Mouse (Mus musculus) spleen, adult 12 weeks (tissue): ENCODE data around the gene Uimc1.

ENCODE experiments used
- DNase-seq: peaks from one replicate; pipeline ENCODE4 v3.0.0; 2022; ENCODE audit warnings: low spot score

Uimc1 gene

DNA sequence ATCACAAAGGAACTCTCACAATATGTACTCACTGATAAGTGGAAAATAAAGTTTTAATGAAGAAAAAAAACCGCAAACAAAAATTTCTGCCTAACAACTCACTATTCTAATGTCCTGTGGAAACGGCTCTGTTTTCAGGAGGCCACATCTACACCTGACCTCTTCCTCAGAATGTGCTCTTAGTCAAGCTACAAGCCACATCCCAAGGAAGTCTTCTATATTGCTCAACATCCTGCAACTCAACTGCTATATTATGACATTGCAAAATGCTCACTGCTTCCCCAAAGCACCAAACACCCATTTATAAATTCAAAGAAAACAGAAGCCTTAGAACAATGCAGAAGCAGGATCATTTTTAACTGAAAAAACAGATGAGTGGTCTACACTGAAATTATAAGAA lies 60.1 kb downstream of the Uimc1 start:
- DNase-seq: no peak

- DNase-seq: no peak
Observed at GRCm38 (mm10) chr13:55024215-55024614, 75.9 kb downstream of the Uimc1 start.

DNA sequence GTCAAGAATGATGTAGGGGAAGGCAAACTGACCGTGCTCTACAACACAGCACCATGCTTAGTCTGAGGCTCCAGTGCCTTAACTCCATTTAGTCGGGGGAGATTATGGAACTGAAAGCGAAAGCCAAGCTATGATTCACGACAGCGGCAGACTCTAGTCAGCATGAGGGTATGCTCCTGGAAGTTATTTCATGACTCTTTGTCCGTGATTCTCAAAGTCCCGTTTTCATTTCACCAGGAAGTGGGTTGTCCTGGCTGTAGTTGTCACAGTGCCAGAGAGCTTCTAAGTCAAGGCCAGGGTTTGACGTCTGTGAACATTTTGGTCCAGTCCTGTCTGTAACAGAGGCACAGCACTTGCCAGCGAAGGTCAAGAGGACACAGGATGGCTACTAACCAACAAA lies 77.4 kb downstream of the Uimc1 start:
- DNase-seq: no peak

GRCm38 (mm10) chr13:55022256-55022655 lies 77.8 kb downstream of the Uimc1 start:
- DNase-seq: no peak

DNA sequence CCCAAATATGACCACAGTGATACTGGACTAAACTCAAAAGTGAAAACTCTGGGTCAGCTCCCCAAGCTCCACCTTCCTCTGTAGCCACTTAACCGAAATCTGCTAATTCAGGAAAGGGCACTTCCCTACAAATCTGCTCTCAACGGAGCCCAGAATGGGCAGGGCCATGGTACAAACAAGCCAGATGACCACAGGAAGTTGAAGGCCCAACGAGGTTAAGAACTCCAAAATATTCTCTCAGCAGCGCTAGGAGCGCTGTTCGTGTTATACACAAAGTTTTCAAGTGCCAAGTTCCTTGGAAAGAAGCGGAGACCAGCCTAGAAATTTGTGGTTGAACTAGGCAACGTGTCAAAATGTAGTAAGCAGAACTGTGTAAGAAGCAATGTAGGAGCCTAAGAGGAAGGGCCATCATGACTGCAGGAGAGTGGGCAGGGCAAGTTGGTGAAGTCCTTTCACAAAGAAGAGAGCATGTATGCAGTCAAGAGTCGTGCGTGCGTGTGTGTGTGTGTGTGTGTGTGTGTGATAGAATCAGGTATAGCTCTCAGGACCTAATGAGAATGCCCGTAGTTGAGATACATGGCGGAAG lies 78.8 kb downstream of the Uimc1 start, which contains the start of gene Hk3:
Gene Hk3, minus strand, starts transcription at position 192 of the 586 bp plus-strand sequence.
- DNase-seq: no peak

GRCm38 (mm10) chr13:55020051-55020450 lies 80.0 kb downstream of the Uimc1 start:
- DNase-seq: no peak

DNA sequence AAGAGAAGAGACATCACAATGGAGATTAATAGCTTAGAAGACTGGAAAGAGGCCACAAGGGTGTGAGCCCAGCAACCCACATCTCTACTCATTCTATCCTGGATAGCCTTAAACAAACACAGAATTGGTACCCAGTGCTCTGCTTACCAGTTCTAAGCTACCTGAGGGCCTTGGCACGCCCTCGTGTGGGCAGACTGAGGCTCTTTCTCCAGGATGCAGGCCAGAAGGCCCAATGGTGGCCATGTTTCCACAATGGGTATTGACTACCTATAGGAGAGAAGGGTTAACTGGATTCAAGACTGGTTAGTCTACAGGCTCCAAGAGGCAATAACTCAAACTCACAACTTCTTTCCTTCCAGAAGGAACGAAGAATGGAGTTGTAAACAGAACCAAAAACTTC lies 80.9 kb downstream of the Uimc1 start:
- no peak for DNase-seq

DNA sequence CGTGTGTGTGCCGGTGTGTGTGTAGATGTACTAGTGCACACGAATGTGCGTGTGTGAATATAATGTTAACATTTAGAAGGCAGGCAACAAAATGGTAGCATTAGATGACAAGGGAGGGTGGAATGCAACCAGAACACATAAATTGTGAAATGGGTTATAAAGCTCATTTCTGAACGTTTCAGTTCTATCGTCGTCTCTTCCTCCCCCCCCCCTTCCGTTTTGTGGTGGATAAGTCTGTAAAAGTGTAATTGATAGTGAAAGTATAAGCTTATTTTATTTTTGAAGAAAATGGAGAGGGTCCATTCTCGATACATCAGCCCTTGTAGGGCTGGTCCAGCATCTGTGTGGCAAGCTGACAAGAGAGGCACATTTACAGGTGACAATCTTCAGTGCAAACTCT lies 81.4 kb downstream of the Uimc1 start:
- DNase-seq: no peak

- DNase-seq: no peak
Observed at GRCm38 (mm10) chr13:55017898-55018599, 82.1 kb downstream of the Uimc1 start.

DNA sequence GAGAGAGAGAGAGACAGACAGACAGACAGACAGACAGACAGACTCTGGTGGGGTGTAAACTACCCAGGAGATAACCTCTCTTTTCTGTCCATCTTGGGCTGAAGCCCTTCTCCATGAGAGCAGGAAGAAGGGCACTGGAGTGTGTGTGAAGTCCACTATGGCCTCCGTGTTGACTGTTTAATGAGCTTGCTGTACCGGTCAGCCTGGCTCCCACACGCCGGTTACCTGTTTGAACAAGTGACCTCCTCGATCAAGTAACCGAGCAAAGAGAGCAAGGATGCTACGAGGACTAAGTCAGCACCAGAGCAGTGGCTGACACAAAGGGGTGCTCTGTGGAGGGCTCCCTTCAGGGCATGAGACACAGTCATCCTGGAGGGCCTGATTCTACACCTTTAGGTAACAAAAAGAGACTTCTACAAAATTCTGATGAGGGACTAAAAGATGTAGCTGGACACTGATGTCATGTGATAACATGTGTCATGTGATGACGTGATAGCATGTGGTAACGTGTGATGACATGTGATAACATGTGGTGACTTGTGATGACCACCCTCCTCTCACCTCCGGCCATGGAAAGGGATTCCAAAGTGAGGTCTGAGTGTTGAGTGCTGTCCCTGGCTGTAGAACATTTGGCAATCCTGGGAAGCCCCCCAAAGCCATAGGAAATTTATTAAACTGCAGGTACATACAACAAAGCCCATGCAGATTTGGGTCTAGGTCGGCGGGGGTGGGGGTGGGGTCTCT lies 82.8 kb downstream of the Uimc1 start:
- no peak for DNase-seq

DNA sequence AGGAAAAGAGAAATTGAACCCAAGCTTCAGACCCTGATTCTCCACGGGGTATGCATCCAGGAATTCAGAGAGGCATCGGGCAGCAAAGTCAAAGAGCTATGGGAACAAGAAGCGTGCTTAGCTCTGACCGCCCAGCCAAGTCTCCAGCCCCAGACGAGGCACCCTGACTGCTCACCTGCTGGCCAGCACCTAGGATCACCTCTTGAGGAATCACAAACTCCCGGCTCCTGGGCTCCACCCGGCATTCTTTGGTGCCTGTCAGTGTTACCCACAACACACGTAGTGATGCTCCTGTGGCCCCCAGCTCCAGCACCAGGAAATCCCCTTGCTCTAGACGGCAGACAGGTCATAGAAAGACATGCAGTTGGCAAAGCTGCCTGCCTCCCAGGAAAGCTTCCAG lies 85.6 kb downstream of the Uimc1 start:
- no peak for DNase-seq

GRCm38 (mm10) chr13:55013702-55014344 lies 86.3 kb downstream of the Uimc1 start:
- DNase-seq: no peak

DNA sequence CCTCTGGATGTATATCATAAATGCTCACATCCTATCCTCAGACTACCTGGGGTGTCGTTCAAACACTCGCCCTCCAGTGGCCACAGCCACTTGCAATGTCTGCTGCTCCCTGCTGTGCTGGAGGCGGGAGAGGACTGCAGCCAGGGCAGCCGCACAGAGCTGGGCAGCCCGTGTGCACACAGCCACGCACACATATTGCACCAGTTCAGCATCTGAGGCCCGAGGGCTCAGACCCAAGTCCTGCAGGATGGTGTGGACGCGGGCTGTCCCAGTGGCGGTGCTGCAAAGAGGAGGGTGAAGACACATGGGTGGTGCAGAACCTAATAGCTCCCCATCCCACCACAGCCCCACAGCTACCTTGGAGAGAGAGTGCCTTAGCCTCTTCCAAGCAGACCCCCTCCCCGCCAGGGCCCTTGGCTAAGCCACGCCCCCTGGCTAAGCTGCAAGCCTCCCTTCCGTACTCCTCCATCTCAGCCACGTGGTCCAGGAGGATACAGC lies 88.1 kb downstream of the Uimc1 start:
- no peak for DNase-seq

DNA sequence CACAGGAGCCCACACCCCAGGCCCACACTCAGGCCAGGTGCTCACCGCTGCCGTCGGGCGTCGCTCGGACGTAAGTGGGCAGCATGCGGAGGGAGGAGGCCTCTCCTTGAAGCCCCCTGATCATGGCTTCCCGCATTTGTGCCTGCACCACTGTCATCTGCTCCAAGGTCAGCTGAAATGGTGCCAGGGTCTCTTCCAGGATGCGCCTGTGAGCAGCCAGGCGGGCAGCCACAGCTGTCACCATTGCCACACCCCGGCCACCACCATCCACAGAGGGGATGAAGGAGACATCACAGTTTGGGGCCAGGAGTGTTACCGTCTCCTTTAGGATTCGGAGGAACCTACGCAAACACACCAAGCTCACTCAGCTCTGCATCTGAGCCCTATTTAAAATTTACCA lies 89.0 kb downstream of the Uimc1 start:
- DNase-seq: no peak

- DNase-seq: no peak
Observed at GRCm38 (mm10) chr13:55008589-55008988, 91.5 kb downstream of the Uimc1 start.

- no peak for DNase-seq
Observed at GRCm38 (mm10) chr13:55006415-55006742, 93.7 kb downstream of the Uimc1 start.

DNA sequence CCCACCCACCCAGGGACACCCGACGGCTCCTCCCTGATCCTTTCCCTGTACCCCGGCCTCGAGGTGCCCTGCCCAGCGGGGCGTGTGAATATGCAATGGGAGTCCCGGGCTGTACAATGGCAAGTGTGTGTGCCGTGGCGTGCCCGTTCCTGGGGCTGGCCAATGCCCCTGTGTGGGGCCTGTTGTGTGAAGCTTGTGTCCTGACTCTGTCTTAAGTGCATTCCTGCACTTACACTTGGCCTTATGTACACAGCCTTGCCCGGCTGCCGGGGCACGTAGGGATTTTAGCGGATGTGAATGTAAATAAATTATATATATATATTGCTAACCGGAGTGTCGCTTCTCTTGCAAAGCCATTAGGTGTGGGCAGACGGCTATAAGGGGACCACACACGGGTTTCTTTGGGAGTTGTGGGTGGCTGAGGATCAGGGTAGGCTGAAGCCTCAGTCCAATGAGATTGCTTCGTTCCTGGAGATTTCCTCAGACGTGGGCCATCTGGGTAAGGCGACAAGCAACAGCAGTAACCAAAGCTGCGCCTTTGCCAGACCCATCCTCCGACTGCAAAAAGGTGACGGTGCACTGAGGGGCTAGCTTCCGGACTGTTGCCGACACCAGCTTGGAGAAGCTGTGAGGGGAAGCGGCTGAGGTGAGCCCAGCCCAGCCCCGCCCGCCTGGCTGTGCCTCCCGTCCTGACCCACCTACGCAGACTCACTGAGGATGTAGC lies 94.2 kb downstream of the Uimc1 start:
- no peak for DNase-seq

DNA sequence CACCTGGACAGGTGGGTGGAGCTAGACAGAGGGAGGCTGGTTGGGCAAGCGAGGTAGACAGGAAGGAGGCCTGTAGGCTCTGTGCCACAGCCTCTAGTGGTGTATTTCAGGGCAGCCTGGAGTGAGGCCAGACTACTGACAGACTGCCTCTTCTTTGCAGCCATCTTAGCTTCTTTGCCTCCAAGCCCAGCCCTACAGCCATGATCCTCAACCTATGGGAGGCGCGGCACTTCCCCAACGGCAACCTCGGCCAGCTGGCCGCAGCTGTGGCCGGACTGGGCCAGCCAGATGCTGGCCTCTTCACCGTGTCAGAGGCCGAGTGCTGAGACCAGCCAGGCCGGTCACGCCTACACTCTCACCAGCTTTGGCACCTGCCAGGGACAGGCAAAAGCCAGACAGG lies 95.5 kb downstream of the Uimc1 start:
- no peak for DNase-seq

DNA sequence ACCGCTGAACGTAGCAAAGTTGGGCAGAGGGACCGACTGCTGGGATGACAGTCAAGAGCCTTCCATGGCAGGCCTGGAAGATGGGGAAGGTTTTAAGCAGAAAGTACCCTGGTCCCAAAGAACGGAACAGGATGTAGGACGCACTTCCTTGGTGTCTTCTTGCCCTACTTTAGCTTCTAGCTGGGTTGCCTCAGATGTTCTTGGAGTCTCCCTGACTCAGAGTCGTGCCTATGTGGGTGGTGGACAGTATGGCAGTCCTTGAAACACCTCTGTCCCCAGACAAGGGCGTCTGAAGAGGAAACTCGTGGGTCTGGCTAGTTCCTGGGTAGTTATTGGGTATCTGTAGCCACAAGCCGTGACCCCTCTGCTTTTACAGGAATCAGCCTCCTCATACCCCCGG lies 98.0 kb downstream of the Uimc1 start:
- no peak for DNase-seq

DNA sequence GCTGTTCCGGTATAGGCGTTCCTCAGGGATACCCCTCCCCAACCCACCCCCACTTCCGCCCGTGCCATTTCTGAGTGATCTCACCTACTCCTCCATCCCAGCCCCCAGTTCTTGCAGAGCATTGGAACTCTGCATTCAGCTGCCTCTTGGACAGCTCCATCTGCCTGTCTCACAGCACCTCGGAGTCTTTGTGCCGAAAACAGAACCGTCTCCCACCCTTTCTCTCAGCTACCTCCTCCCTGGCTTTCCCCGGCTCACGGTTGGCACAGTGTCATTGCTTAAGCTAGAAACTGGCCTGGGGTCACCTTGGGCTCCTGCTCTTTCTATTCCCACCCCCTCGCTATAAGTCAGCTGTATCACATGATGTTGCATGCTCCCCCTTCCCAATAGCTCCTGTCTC lies 99.7 kb downstream of the Uimc1 start:
- DNase-seq: no peak

GRCm38 (mm10) chr13:54997568-54997967 lies 102.5 kb downstream of the Uimc1 start:
- DNase-seq: no peak

- no peak for DNase-seq
Observed at GRCm38 (mm10) chr13:54995161-54995560, 104.9 kb downstream of the Uimc1 start.
